Mouse (Mus musculus) thymus, adult 18-20 months (tissue): ENCODE data around the gene Dbr1.

Source experiments
- DNase-seq, 2 experiments: peaks; one replicate each; pipeline ENCODE4 v3.0.0; 2022; ENCODE audit warnings: mixed read lengths in 2 of 2

Dbr1 gene

GRCm38 (mm10) chr9:99622034-99622433 lies 46.4 kb downstream of the Dbr1 start:
- DNase-seq = no peak

- no peak for DNase-seq
Observed at GRCm38 (mm10) chr9:99622966-99623365, 47.4 kb downstream of the Dbr1 start.

- no peak for DNase-seq
Observed at GRCm38 (mm10) chr9:99624117-99624516, 48.5 kb downstream of the Dbr1 start.

- DNase-seq = no peak
Observed at GRCm38 (mm10) chr9:99628581-99628980, 53.0 kb downstream of the Dbr1 start.

- no peak for DNase-seq
Observed at GRCm38 (mm10) chr9:99629281-99630011, 53.8 kb downstream of the Dbr1 start, which contains the start of gene Dzip1l. Gene Dzip1l (plus strand): TSS chr9:99629496.

GRCm38 (mm10) chr9:99630071-99630470 lies 54.5 kb downstream of the Dbr1 start:
- no peak for DNase-seq

- no peak for DNase-seq
Observed at GRCm38 (mm10) chr9:99630528-99631125, 55.0 kb downstream of the Dbr1 start.

GRCm38 (mm10) chr9:99631781-99632180 lies 56.2 kb downstream of the Dbr1 start:
- DNase-seq = no peak

GRCm38 (mm10) chr9:99632264-99632663 lies 56.7 kb downstream of the Dbr1 start:
- DNase-seq = no peak
